Mouse (Mus musculus): ENCODE measurements around the gene Pter.
A peak's percentile ranks its signal among the peaks of the same experiment; 100 is the strongest.

The Pter gene

DNA sequence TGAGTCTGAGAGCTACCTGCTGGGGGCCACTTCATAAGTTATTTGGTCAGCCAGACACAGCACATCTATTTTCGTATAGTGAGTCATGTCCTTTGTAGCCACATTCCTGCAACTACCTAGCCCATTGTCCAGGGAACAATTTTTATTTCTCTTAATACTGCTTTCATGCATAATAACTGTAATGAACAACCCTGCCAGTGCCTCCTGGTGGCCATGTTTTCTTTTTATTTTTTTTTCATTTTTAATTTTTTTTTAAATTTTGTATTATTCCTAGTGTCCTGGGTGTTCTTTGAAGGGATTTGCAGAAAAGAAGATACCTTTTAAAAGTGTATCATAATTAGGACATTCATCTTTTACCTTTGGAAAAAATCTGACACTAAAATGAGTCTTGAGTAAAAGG lies 84.6 kb downstream of the Pter start:
- DNase-seq (ENCODE audit: low read depth, low spot score): no peak

DNA sequence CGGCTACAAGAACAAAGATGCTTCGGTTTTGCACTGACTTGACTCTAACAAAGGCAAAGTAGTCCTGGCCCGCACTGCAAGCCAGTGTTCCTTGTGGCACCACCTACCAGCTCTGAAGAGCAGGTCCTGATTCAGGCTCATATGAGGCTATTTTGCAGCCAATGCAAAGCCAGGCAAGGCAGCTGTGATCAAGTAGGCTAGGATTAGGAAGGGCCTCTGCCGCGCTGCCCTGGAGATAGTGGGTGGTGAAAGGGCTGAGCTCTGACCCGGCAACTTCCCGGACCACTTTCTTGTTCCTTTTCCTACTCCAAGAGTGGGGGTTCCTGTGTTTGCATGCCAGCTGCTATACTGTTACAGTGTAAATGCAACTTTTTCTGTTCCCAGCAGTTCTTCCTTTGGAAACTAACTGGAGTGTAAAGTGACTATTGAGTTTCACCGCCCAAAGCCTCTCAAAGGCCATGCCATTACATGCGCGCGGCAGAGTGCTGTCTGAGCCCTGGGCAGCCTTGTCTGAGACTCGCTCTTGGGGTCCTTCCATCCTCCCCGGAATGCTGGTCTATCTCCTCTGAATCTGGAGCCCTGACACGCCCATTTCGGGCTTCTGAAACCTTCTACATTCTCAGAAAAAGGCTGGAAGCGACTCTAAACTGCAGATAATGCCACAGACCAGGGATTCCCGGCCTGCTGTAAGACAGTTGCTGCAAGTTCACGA lies 85.6 kb downstream of the Pter start:
- DNase-seq (ENCODE audit: low read depth, low spot score): no peak

DNA sequence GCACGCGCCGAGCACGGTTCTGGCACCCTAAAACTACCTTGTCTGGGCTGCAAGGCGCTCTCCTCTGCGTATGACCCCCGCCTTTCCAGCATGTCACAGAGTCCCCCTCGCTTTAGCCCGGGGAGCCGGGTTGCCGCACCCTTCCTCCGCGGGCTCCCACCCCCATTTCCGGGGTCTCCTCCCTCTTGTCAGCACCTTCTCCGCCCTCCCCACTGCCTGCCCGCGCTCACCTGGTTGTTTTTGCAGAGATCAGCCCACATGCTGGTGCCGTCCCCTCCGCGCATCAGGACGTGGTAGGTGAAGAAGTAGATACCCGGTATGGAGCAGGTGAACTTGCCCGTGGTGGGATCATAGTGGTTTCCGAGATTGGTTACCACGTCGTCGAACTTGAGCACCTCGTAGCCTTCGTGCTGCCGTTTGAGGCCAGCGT lies 86.2 kb downstream of the Pter start:
- no peak for DNase-seq (ENCODE audit: low read depth, low spot score)

DNA sequence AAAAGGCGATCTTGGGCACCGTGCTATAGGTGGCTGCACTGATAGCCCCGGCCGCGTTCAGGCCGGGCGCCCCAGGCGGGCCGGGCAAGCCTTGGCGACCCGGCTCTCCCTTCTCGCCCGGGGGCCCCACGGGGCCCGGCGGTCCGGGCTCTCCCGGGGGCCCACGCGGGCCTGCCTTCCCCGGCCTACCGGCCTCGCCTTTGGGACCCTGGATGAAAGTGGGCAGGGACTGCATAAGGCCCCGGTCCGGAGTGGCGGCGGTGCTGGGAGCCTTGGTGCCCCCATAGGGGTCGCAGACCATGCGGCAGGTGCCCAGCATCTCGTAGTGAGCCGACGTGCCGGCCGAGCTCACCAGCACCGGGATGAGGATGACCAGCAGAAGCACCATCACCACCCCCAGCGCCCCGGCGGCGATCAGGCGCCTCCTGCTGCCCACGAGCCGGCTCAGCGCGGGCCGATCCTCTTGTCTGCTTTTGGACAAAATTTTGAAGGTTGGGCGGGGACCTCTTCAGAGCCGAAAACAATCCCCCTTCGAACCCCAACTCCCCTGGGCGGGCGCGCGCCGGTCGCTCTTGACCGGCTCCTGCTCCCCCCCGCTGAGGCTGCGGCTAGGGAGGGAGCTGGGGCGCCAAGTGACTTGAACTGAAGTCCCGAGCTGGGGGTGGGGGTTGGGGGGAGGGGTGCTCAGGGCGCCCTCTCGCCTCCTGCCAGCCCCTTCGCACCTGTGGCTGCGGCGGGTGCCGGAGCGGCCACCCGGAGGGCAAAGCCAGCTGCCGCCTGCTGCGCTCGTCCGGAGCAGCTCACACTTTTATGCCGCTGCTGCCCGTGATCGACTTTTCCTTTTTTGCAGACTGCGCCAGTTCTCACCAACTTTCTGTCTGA lies 86.9 kb downstream of the Pter start:
- no peak for DNase-seq (ENCODE audit: low read depth, low spot score)

DNA sequence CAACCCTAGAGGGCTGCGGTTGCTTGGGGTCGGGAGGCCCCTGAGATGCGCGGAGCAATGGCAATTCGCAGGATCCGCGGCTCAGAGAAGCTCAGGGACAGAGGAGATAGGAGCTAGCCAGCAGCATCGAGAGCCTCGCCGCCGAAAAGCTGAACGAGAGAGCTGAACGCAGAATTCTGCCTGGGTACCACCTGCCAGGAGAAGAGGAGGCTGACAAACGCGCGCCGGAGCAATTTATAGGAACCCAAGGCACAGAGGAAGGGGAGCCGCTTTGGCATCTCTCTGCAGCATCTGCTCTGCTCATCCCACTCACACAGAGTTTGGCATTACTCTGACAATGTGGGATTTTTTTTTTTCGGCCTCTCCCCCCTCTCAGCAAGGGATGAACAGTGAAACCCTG lies 87.6 kb downstream of the Pter start, which contains the start of gene C1ql3:
TSS of gene C1ql3 (minus strand) at position 335 of the 400 bp plus-strand sequence.
- no peak for DNase-seq (ENCODE audit: low read depth, low spot score)

DNA sequence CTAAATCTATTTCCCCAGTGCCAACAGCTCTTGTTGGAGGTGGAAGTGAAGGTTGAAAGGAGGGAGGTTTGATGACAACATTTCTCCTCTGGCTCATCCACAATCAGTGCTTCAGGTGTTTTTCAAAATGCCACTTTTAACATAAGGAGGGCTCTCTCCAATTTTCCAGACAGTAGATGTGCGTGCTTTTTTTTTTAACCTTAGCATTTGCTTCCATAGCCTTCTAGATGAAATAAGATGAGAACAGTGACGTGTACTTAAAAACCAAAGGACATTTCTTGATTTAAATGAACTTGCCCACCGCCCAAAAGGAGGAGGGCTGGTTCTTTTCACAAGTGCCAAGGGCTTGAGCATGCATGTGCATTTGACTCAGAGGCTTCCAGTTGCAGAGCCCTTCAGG lies 88.1 kb downstream of the Pter start:
- DNase-seq (ENCODE audit: low read depth, low spot score): no peak

DNA sequence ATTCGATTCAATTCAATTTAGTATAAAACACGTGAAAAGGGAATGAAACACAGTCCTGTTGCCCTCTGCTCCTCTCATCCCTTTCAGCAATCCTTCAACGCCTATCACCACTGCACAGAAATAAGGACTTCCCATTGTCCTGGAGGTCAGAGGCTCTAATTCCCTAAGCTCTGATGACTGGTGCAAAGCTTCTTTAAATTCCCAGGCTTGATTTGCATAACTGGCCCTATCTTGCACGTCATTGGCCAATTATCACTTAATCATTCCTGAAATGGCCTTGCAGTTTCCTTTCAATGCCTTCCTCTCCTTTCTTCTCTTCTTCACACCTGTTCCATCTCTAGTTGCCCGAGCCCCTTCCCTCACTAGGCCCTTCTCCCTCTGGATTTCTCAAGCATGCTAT lies 94.5 kb downstream of the Pter start:
- DNase-seq (ENCODE audit: low read depth, low spot score): no peak

DNA sequence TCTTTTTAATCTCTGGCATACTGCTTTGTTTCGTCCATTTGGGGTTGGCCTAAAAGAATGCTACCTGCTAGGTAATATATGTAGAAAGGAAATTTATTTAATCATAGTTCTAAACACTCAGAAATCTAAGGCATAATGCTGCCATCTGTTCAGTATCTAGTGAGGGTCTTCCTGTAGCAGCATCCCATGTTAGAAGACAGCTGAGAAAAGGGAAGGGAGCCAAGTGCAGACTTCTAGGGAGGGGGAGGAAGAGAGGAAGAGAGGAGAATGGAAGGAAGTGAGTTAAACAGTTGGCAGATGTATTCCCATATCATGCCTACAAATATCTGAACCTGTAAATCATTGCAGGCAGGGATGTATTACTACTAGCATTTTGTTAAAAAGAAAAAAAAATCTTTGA lies 95.0 kb downstream of the Pter start:
- DNase-seq (ENCODE audit: low read depth, low spot score): no peak

DNA sequence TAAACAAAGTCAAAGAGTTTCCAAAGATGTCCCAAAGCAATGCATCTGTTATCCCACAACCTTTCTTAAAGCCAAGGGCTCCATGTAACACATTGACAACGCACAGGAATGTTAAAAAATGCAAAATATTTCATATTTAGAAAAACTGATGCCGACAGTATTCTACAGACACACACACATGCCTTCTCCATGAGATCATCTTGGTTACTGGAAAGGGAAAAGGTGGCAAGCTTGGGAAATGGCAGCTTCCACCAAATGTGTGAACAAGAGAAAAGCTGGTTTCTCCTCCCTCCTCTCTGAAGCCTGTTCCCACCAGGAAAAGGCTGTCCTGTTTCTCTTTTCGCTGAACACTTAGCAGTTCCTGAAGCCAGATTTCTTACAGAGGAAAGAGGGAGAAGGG lies 114.9 kb downstream of the Pter start:
- peak; percentile 18 for DNase-seq (ENCODE audit: low read depth, low spot score)

DNA sequence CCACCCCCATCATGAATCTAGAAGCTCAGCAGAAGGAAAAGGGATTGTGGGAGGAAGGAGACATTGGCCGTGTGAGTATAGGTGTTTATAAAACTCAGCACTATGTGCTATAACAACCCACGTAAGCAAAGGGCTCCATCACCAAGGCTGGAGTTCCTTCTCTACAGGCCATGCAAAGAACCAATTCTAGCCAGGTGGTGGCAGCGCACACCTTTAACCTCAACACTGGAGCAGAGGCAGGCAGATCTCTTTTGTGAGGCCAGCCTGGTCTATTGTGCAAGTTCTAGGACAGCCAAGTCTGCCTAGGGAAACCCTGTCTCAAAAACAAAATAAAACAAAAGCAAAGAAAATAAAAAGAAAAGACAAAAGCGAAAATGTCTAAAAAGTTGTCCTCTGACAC lies 115.9 kb downstream of the Pter start:
- no peak for DNase-seq (ENCODE audit: low read depth, low spot score)

DNA sequence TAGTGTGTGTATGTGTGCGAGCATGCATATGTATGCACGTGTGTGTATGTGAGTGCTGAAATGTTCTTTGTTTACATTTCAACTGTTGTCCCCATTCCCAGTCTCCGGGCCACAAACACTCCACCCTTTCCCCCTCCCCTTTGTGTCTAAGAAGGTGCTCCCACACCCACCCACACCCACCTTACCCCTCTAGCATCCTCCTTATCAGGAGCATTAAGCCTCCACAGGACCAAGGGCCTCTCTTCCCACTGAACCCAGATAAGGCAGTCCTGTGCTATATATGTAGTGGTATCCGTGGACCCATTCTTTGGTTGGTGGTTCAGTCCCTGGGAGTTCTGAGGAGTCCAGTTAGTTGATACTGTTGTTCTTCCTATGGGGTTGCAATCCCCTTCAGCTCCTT lies 120.7 kb downstream of the Pter start:
- DNase-seq (ENCODE audit: low read depth, low spot score): no peak

DNA sequence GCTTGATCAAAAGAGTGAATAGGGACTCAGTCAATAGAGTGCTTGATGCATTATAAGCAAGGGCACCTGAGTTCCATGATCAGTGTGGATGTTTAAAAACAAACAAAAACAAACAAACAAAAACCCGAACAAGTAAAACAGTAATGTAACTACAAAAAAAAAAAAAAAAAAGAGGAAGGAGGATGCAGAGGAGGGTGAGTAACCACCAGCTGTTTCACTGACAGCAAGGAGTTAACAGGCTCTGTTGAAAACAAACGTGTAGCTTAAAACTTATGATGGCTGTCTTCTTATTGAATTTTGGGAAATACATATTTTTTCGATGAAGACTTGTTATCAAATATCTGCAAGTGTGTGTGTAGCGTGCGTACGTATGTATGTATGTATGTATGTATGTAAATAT lies 124.8 kb downstream of the Pter start:
- no peak for DNase-seq (ENCODE audit: low read depth, low spot score)
